Mouse (Mus musculus): ENCODE results near the gene Olfr640. TPM values are rescaled to one million over a fixed set of nuclear protein-coding genes. Genes with fewer than 3 reads are reported as not detected.

The Olfr640 gene
- not detected in 2 replicates for polyA plus RNA-seq (2015; fragmentation: Nextera tagmentation; extraction: Ambion mirVana)

GRCm38 (mm10) chr7:104025473-104025872 is at the start of gene Olfr640:
Gene Olfr640 (minus strand): TSS chr7:104025573.
- 57% methylated on average over 6 of the region's 6 CpGs for WGBS (ENCODE audit: insufficient replicate concordance)
- Histone ChIP-seq H3K4me3 (ENCODE audit: low read depth, low read length) (no peak within 1 kb of the TSS), H3K4me2 (ENCODE audit: low read depth, low read length) (no peak within 1 kb of the TSS), H3K4me1 (ENCODE audit: control insufficient read depth, low read depth, low read length) (no peaks in the 10 kb centered on the region), H3K27me3 (ENCODE audit: control insufficient read depth, insufficient read depth, low read depth, low read length) (no peaks in the 10 kb centered on the region), H3K27ac (ENCODE audit: low read length) (no peak within 1 kb of the TSS), H3K9me3 (replicated peaks; ENCODE audit: control insufficient read depth, low read length) (no peaks in the 10 kb centered on the region), H3K9ac (ENCODE audit: low read depth, low read length) (no peak within 1 kb of the TSS), H3K36me3 (ENCODE audit: control insufficient read depth, insufficient read depth) (no peaks in the 10 kb centered on the region)
- no peak for ATAC-seq (ENCODE audit: low read depth)

- WGBS (ENCODE audit: insufficient replicate concordance): 57% methylated on average over 2 of the region's 2 CpGs
- Histone ChIP-seq H3K4me2 (ENCODE audit: low read depth, low read length) (no peak within 1 kb of the TSS), H3K27me3 (ENCODE audit: control insufficient read depth, insufficient read depth, low read depth, low read length) (no peaks in the 10 kb centered on the region), H3K9ac (ENCODE audit: low read depth, low read length) (no peak within 1 kb of the TSS), H3K4me3 (ENCODE audit: low read depth, low read length) (no peak within 1 kb of the TSS), H3K36me3 (ENCODE audit: control insufficient read depth, insufficient read depth) (no peaks in the 10 kb centered on the region), H3K9me3 (replicated peaks; ENCODE audit: control insufficient read depth, low read length) (no peaks in the 10 kb centered on the region), H3K4me1 (ENCODE audit: control insufficient read depth, low read depth, low read length) (no peaks in the 10 kb centered on the region), H3K27ac (ENCODE audit: low read length) (no peak within 1 kb of the TSS)
- no peak for ATAC-seq (ENCODE audit: low read depth)
Observed at GRCm38 (mm10) chr7:104071769-104072168, 46.4 kb upstream of the Olfr640 start, which contains the start of gene Olfr644. Gene Olfr644 (minus strand): TSS chr7:104071869.

- Histone ChIP-seq H3K9ac (ENCODE audit: low read depth, low read length) (no peak within 1 kb of the TSS), H3K27ac (ENCODE audit: low read length) (no peak within 1 kb of the TSS), H3K4me2 (ENCODE audit: low read depth, low read length) (no peak within 1 kb of the TSS), H3K36me3 (ENCODE audit: control insufficient read depth, insufficient read depth) (no peaks in the 10 kb centered on the region), H3K4me3 (ENCODE audit: low read depth, low read length) (no peak within 1 kb of the TSS), H3K9me3 (replicated peaks; ENCODE audit: control insufficient read depth, low read length) (no peaks in the 10 kb centered on the region), H3K4me1 (ENCODE audit: control insufficient read depth, low read depth, low read length) (no peaks in the 10 kb centered on the region), H3K27me3 (ENCODE audit: control insufficient read depth, insufficient read depth, low read depth, low read length) (no peaks in the 10 kb centered on the region)
- no peak for ATAC-seq (ENCODE audit: low read depth)
- WGBS (ENCODE audit: insufficient replicate concordance): 37% methylated on average over 2 of the region's 2 CpGs
Observed at GRCm38 (mm10) chr7:104061345-104061744, 36.0 kb upstream of the Olfr640 start, which contains the start of gene 4930516K23Rik. Gene 4930516K23Rik (minus strand): TSS chr7:104061445.

GRCm38 (mm10) chr7:104059215-104059614 is 33.8 kb upstream of the Olfr640 start:
- ATAC-seq (ENCODE audit: low read depth): no peak
- no peak overlapping the region for H3K9ac ChIP-seq (ENCODE audit: low read depth, low read length)
- no peak overlapping the region for H3K27ac ChIP-seq (ENCODE audit: low read length)
- H3K4me2 ChIP-seq (ENCODE audit: low read depth, low read length): no peak overlapping the region
- no peaks in the 10 kb centered on the region for H3K27me3 ChIP-seq (ENCODE audit: control insufficient read depth, insufficient read depth, low read depth, low read length)
- H3K4me1 ChIP-seq (ENCODE audit: control insufficient read depth, low read depth, low read length): no peaks in the 10 kb centered on the region
- H3K9me3 ChIP-seq (replicated peaks; ENCODE audit: control insufficient read depth, low read length): no peaks in the 10 kb centered on the region
- H3K4me3 ChIP-seq (ENCODE audit: low read depth, low read length): no peak overlapping the region
- H3K36me3 ChIP-seq (ENCODE audit: control insufficient read depth, insufficient read depth): no peaks in the 10 kb centered on the region
- WGBS (ENCODE audit: insufficient replicate concordance): 73% methylated on average over 1 of the region's 1 CpGs

- Histone ChIP-seq H3K4me1 (ENCODE audit: control insufficient read depth, low read depth, low read length) (no peaks in the 10 kb centered on the region), H3K4me2 (ENCODE audit: low read depth, low read length) (no peak within 1 kb of the TSS), H3K4me3 (ENCODE audit: low read depth, low read length) (no peak within 1 kb of the TSS), H3K9me3 (replicated peaks; ENCODE audit: control insufficient read depth, low read length) (no peaks in the 10 kb centered on the region), H3K36me3 (ENCODE audit: control insufficient read depth, insufficient read depth) (no peaks in the 10 kb centered on the region), H3K27ac (ENCODE audit: low read length) (no peak within 1 kb of the TSS), H3K9ac (ENCODE audit: low read depth, low read length) (no peak within 1 kb of the TSS), H3K27me3 (ENCODE audit: control insufficient read depth, insufficient read depth, low read depth, low read length) (no peaks in the 10 kb centered on the region)
- WGBS (ENCODE audit: insufficient replicate concordance): 29% methylated on average over 1 of the region's 1 CpGs
- no peak for ATAC-seq (ENCODE audit: low read depth)
Observed at GRCm38 (mm10) chr7:104052566-104052965, 27.2 kb upstream of the Olfr640 start, which contains the start of gene Olfr642. Gene Olfr642 (minus strand): TSS chr7:104052666.

GRCm38 (mm10) chr7:104050745-104051144 is 25.4 kb upstream of the Olfr640 start:
- H3K27ac ChIP-seq (ENCODE audit: low read length): no peak overlapping the region
- no peak overlapping the region for H3K4me3 ChIP-seq (ENCODE audit: low read depth, low read length)
- H3K9ac ChIP-seq (ENCODE audit: low read depth, low read length): no peak overlapping the region
- no peaks in the 10 kb centered on the region for H3K36me3 ChIP-seq (ENCODE audit: control insufficient read depth, insufficient read depth)
- no peak overlapping the region for H3K4me2 ChIP-seq (ENCODE audit: low read depth, low read length)
- ATAC-seq (ENCODE audit: low read depth): no peak
- no peaks in the 10 kb centered on the region for H3K27me3 ChIP-seq (ENCODE audit: control insufficient read depth, insufficient read depth, low read depth, low read length)
- WGBS (ENCODE audit: insufficient replicate concordance): 43% methylated on average over 4 of the region's 4 CpGs
- no peaks in the 10 kb centered on the region for H3K4me1 ChIP-seq (ENCODE audit: control insufficient read depth, low read depth, low read length)
- no peaks in the 10 kb centered on the region for H3K9me3 ChIP-seq (replicated peaks; ENCODE audit: control insufficient read depth, low read length)

GRCm38 (mm10) chr7:104035145-104035544 is 9.8 kb upstream of the Olfr640 start, which contains the start of gene Olfr641:
Gene Olfr641 (plus strand): TSS chr7:104035445.
- Histone ChIP-seq H3K4me2 (ENCODE audit: low read depth, low read length) (no peak within 1 kb of the TSS), H3K36me3 (ENCODE audit: control insufficient read depth, insufficient read depth) (no peaks in the 10 kb centered on the region), H3K27ac (ENCODE audit: low read length) (no peak within 1 kb of the TSS), H3K4me3 (ENCODE audit: low read depth, low read length) (no peak within 1 kb of the TSS), H3K27me3 (ENCODE audit: control insufficient read depth, insufficient read depth, low read depth, low read length) (no peaks in the 10 kb centered on the region), H3K9ac (ENCODE audit: low read depth, low read length) (no peak within 1 kb of the TSS), H3K4me1 (ENCODE audit: control insufficient read depth, low read depth, low read length) (no peaks in the 10 kb centered on the region), H3K9me3 (replicated peaks; ENCODE audit: control insufficient read depth, low read length) (no peaks in the 10 kb centered on the region)
- ATAC-seq (ENCODE audit: low read depth): no peak
- WGBS (ENCODE audit: insufficient replicate concordance): 52% methylated on average over 1 of the region's 1 CpGs

GRCm38 (mm10) chr7:104026978-104027377 is 1.6 kb upstream of the Olfr640 start:
- H3K4me1 ChIP-seq (ENCODE audit: control insufficient read depth, low read depth, low read length): no peaks in the 10 kb centered on the region
- H3K4me2 ChIP-seq (ENCODE audit: low read depth, low read length): no peak overlapping the region
- WGBS (ENCODE audit: insufficient replicate concordance): 58% methylated on average over 3 of the region's 3 CpGs
- H3K36me3 ChIP-seq (ENCODE audit: control insufficient read depth, insufficient read depth): no peaks in the 10 kb centered on the region
- ATAC-seq (ENCODE audit: low read depth): no peak
- no peaks in the 10 kb centered on the region for H3K9me3 ChIP-seq (replicated peaks; ENCODE audit: control insufficient read depth, low read length)
- no peak overlapping the region for H3K27ac ChIP-seq (ENCODE audit: low read length)
- no peak overlapping the region for H3K4me3 ChIP-seq (ENCODE audit: low read depth, low read length)
- no peak overlapping the region for H3K9ac ChIP-seq (ENCODE audit: low read depth, low read length)
- no peaks in the 10 kb centered on the region for H3K27me3 ChIP-seq (ENCODE audit: control insufficient read depth, insufficient read depth, low read depth, low read length)

GRCm38 (mm10) chr7:104021651-104022050 is 3.7 kb downstream of the Olfr640 start:
- Histone ChIP-seq H3K9me3 (replicated peaks; ENCODE audit: control insufficient read depth, low read length) (no peaks in the 10 kb centered on the region), H3K27me3 (ENCODE audit: control insufficient read depth, insufficient read depth, low read depth, low read length) (no peaks in the 10 kb centered on the region), H3K4me3 (ENCODE audit: low read depth, low read length) (no peak overlapping the region), H3K4me1 (ENCODE audit: control insufficient read depth, low read depth, low read length) (no peaks in the 10 kb centered on the region), H3K4me2 (ENCODE audit: low read depth, low read length) (no peak overlapping the region), H3K9ac (ENCODE audit: low read depth, low read length) (no peak overlapping the region), H3K36me3 (ENCODE audit: control insufficient read depth, insufficient read depth) (no peaks in the 10 kb centered on the region), H3K27ac (ENCODE audit: low read length) (no peak overlapping the region)
- 68% methylated on average over 6 of the region's 6 CpGs for WGBS (ENCODE audit: insufficient replicate concordance)
- ATAC-seq (ENCODE audit: low read depth): no peak

All from liver, embryonic 16.5 days (tissue).